In genomic region chr11:85850758-85851157, GRCm38 (mm10) we compare ENCODE assay signal across 12 mouse cellular contexts. TPM values are rescaled to one million over a fixed set of nuclear protein-coding genes. Genes with fewer than 3 reads are reported as not detected.
A peak's percentile ranks its signal among the peaks of the same experiment; 100 is the strongest.
DNase-seq lines count a peak whose midpoint lies in the region; ATAC-seq and TF ChIP-seq lines count a peak whose summit lies in the region.
"Had no signal": no experiment of that assay in that cellular context is flagged by ENCODE, and none has a peak within 500 bp of the region (broad histone marks: within the 10 kb centered on the region; RNA-seq: fewer than 3 reads in every experiment).

No protein-coding gene starts in this region.

- DNase-seq in hindbrain, embryonic 11.5 days (ENCODE audit: low spot score): peak; percentile 43
- no peak for DNase-seq in hindbrain, embryonic 10.5 days (ENCODE audit: low spot score)
- peak; percentile 65 for DNase-seq in lung, embryonic 14.5 days
- no peak for DNase-seq in lung, postnatal 36 days
- DNase-seq in MEL-GATA-1-ER (ENCODE audit: extremely low read depth, low read depth): peak; percentile 27
- DNase-seq in limb, embryonic 11.5 days (ENCODE audit: low spot score): peak; percentile 62
- no peak for DNase-seq in spleen, adult 18-20 months
- no peak for DNase-seq in left cerebral cortex, adult 8-10 months (ENCODE audit: low spot score in 2 of 2)
- DNase-seq: liver, embryonic 13.5 days had no signal

- H3K27me3 ChIP-seq in hindbrain, embryonic 11.5 days (ENCODE audit: control insufficient read depth, insufficient read depth, low read length): peaks cover 6% of the 10 kb centered on the region
- peaks cover 43% of the 10 kb centered on the region for H3K27me3 ChIP-seq in hindbrain, embryonic 10.5 days (ENCODE audit: insufficient read depth, poor library complexity, severe bottlenecking)
- no peaks in the 10 kb centered on the region for H3K27me3 ChIP-seq in lung, embryonic 14.5 days (ENCODE audit: insufficient read depth, low read length)
- H3K27me3 ChIP-seq in limb, embryonic 11.5 days (ENCODE audit: control insufficient read depth, insufficient read depth, low read length): 0 out of 2 replicates have a peak, but pooled peaks cover 2% of the 10 kb centered on the region

- no peaks in the 10 kb centered on the region for H3K9me3 ChIP-seq in hindbrain, embryonic 11.5 days (ENCODE audit: control insufficient read depth, low read length)
- no peaks in the 10 kb centered on the region for H3K9me3 ChIP-seq in hindbrain, embryonic 10.5 days
- no peaks in the 10 kb centered on the region for H3K9me3 ChIP-seq in lung, embryonic 14.5 days (ENCODE audit: low read depth, low read length)
- no peaks in the 10 kb centered on the region for H3K9me3 ChIP-seq in limb, embryonic 11.5 days (ENCODE audit: control insufficient read depth, low read length)
- H3K9me3 ChIP-seq: liver, embryonic 13.5 days had no signal

- H3K4me3 ChIP-seq in hindbrain, embryonic 11.5 days (ENCODE audit: low read depth, low read length): no peak overlapping the region
- no peak overlapping the region for H3K4me3 ChIP-seq in hindbrain, embryonic 10.5 days
- H3K4me3 ChIP-seq in lung, embryonic 14.5 days (ENCODE audit: low read depth, low read length): no peak overlapping the region
- H3K4me3 ChIP-seq in limb, embryonic 11.5 days (ENCODE audit: low read depth, low read length): no peak overlapping the region
- H3K4me3 ChIP-seq: embryonic facial prominence, embryonic 13.5 days; liver, embryonic 13.5 days had no signal

- H3K27ac ChIP-seq in hindbrain, embryonic 11.5 days (ENCODE audit: low read depth, low read length): no peak overlapping the region
- H3K27ac ChIP-seq in hindbrain, embryonic 10.5 days: no peak overlapping the region
- H3K27ac ChIP-seq in lung, embryonic 14.5 days (ENCODE audit: low read depth): no peak overlapping the region
- H3K27ac ChIP-seq in limb, embryonic 11.5 days (replicated peaks; ENCODE audit: low read depth, low read length): no peak overlapping the region
- H3K27ac ChIP-seq: embryonic facial prominence, embryonic 13.5 days; liver, embryonic 13.5 days had no signal

- no peaks in the 10 kb centered on the region for H3K36me3 ChIP-seq in hindbrain, embryonic 11.5 days (ENCODE audit: control insufficient read depth, insufficient read depth, low read length)
- no peaks in the 10 kb centered on the region for H3K36me3 ChIP-seq in hindbrain, embryonic 10.5 days
- H3K36me3 ChIP-seq in lung, embryonic 14.5 days (ENCODE audit: insufficient read depth): no peaks in the 10 kb centered on the region
- no peaks in the 10 kb centered on the region for H3K36me3 ChIP-seq in limb, embryonic 11.5 days (ENCODE audit: control insufficient read depth, insufficient read depth, low read length)
- H3K36me3 ChIP-seq: embryonic facial prominence, embryonic 13.5 days; liver, embryonic 13.5 days had no signal

- WGBS in hindbrain, embryonic 11.5 days: 32% methylated on average over 6 of the region's 6 CpGs
- 44% methylated on average over 6 of the region's 6 CpGs for WGBS in hindbrain, embryonic 10.5 days
- 40% methylated on average over 6 of the region's 6 CpGs for WGBS in lung, embryonic 14.5 days
- WGBS in limb, embryonic 11.5 days: 49% methylated on average over 6 of the region's 6 CpGs

- TF ChIP-seq CTCF in lung, embryonic 14.5 days (IDR thresholded peaks at IDR 0.05; ENCODE audit: low read depth): peak; percentile 53

- H3K4me2 ChIP-seq in hindbrain, embryonic 11.5 days (replicated peaks; ENCODE audit: low read depth, low read length): no peak overlapping the region
- no peak overlapping the region for H3K4me2 ChIP-seq in lung, embryonic 14.5 days
- no peak overlapping the region for H3K4me2 ChIP-seq in limb, embryonic 11.5 days (ENCODE audit: low read depth, severe bottlenecking)
- H3K4me2 ChIP-seq: embryonic facial prominence, embryonic 13.5 days; liver, embryonic 13.5 days had no signal

- no peaks in the 10 kb centered on the region for H3K4me1 ChIP-seq in hindbrain, embryonic 11.5 days (replicated peaks; ENCODE audit: control insufficient read depth, insufficient read depth, low read length)
- H3K4me1 ChIP-seq in hindbrain, embryonic 10.5 days (replicated peaks): peaks cover 22% of the 10 kb centered on the region
- H3K4me1 ChIP-seq in lung, embryonic 14.5 days (ENCODE audit: insufficient read depth): no peaks in the 10 kb centered on the region
- H3K4me1 ChIP-seq in limb, embryonic 11.5 days (ENCODE audit: control insufficient read depth, insufficient read depth, low read length): peaks cover 6% of the 10 kb centered on the region
- H3K4me1 ChIP-seq: liver, embryonic 13.5 days had no signal

- ATAC-seq in hindbrain, embryonic 11.5 days (ENCODE audit: low FRiP score): no peak
- ATAC-seq in lung, embryonic 14.5 days (ENCODE audit: insufficient read depth): no peak
- no peak for ATAC-seq in limb, embryonic 11.5 days (ENCODE audit: insufficient number of reproducible peaks, low FRiP score, low TSS enrichment, low read depth)

- no peak overlapping the region for H3K9ac ChIP-seq in hindbrain, embryonic 11.5 days (ENCODE audit: low read depth, low read length)
- H3K9ac ChIP-seq in lung, embryonic 14.5 days: no peak overlapping the region
- no peak overlapping the region for H3K9ac ChIP-seq in limb, embryonic 11.5 days (ENCODE audit: low read length)
- H3K9ac ChIP-seq: embryonic facial prominence, embryonic 13.5 days; liver, embryonic 13.5 days had no signal

RNA-seq across cellular contexts. Expression of gene Gm11444, which starts 0.6 kb away (rescaled TPM):
- not detected in 2 replicates for polyA plus RNA-seq in hindbrain, embryonic 11.5 days (2014; fragmentation: Nextera tagmentation; extraction: Ambion mirVana)
- not detected in 2 replicates for polyA plus RNA-seq in hindbrain, embryonic 10.5 days (2016; fragmentation: Nextera tagmentation; extraction: Ambion mirVana)
- polyA plus RNA-seq in lung, embryonic 14.5 days (2014; fragmentation: Nextera tagmentation; extraction: Ambion mirVana): not detected in 2 replicates
- not detected in 2 replicates for polyA plus RNA-seq in limb, embryonic 11.5 days (2014; fragmentation: Nextera tagmentation; extraction: Ambion mirVana)
- total RNA-seq in left cerebral cortex, adult 8-10 months (2022): not detected
- total RNA-seq: heart, postnatal 25 days had no signal
- polyA plus RNA-seq: embryonic facial prominence, embryonic 13.5 days; large intestine, adult 2 months; liver, embryonic 13.5 days had no signal

RNA-seq across cellular contexts. Expression of gene Tbx2, which starts 18.4 kb away (rescaled TPM):
- polyA plus RNA-seq in hindbrain, embryonic 11.5 days (2014; fragmentation: Nextera tagmentation; extraction: Ambion mirVana): 2.3 and 3.7 TPM in 2 replicates
- 1.5 and 3.1 TPM in 2 replicates for polyA plus RNA-seq in hindbrain, embryonic 10.5 days (2016; fragmentation: Nextera tagmentation; extraction: Ambion mirVana)
- 61.4 and 67.5 TPM in 2 replicates for polyA plus RNA-seq in lung, embryonic 14.5 days (2014; fragmentation: Nextera tagmentation; extraction: Ambion mirVana)
- 11.3 and 14.9 TPM in 2 replicates for polyA plus RNA-seq in limb, embryonic 11.5 days (2014; fragmentation: Nextera tagmentation; extraction: Ambion mirVana)
- 1 to 10 TPM; 1.8 to 2.3 (median 2.0) TPM for total RNA-seq in left cerebral cortex, adult 8-10 months (2022)

RNA-seq across cellular contexts. Expression of gene Tbx4, which starts 35.5 kb away (rescaled TPM):
- 0.08 and 0.13 TPM in 2 replicates for polyA plus RNA-seq in hindbrain, embryonic 11.5 days (2014; fragmentation: Nextera tagmentation; extraction: Ambion mirVana)
- 0.09 and 0.22 TPM in 2 replicates for polyA plus RNA-seq in hindbrain, embryonic 10.5 days (2016; fragmentation: Nextera tagmentation; extraction: Ambion mirVana)
- 67.9 and 73.4 TPM in 2 replicates for polyA plus RNA-seq in lung, embryonic 14.5 days (2014; fragmentation: Nextera tagmentation; extraction: Ambion mirVana)
- 36.3 and 36.7 TPM in 2 replicates for polyA plus RNA-seq in limb, embryonic 11.5 days (2014; fragmentation: Nextera tagmentation; extraction: Ambion mirVana)
- total RNA-seq in left cerebral cortex, adult 8-10 months (2022): under 1 TPM in 3 of 4 experiments, not detected in 1; 0.13 to 0.33 (median 0.21) TPM

Comparison
In these comparisons a context has a peak if more than half of its experiments do, and no peak if none do; other contexts are left out.
1. DNase-seq: peak in hindbrain, embryonic 11.5 days (single experiment), lung, embryonic 14.5 days (single experiment), MEL-GATA-1-ER (single experiment) and limb, embryonic 11.5 days (single experiment); none in hindbrain, embryonic 10.5 days (single experiment), lung, postnatal 36 days (single experiment), spleen, adult 18-20 months (0 of 2) and left cerebral cortex, adult 8-10 months (0 of 2).
2. RNA of gene Tbx4, which starts 35.5 kb away (polyA plus RNA-seq): 67.9 to 73.4 TPM in lung, embryonic 14.5 days and 36.3 to 36.7 TPM in limb, embryonic 11.5 days; 0.09 to 0.22 TPM in hindbrain, embryonic 10.5 days and 0.08 to 0.13 TPM in hindbrain, embryonic 11.5 days; every median in the first group is over 10 times any median in the second.